Mouse (Mus musculus) brain, embryonic 14.5 days (tissue): Measurements from ENCODE around the gene Kat6b.

Experiments
- CTCF ChIP-seq: fragments of 200-500 bp; IDR thresholded peaks from 2 replicates; pipeline ENCODE4 v1.5.1; 2012; ENCODE audit warnings: inconsistent platforms, mild to moderate bottlenecking, moderate library complexity, borderline replicate concordance; ENCODE audit not compliant: insufficient read depth, insufficient read length; ENCODE audit errors: extremely low read depth
- POLR2A ChIP-seq: fragments of 200-500 bp; IDR thresholded peaks from 2 replicates; pipeline ENCODE4 v1.6.1; 2012; ENCODE audit warnings: mild to moderate bottlenecking, inconsistent platforms, borderline replicate concordance; ENCODE audit not compliant: poor library complexity, insufficient read depth, insufficient read length, severe bottlenecking; ENCODE audit errors: extremely low read depth

DNA sequence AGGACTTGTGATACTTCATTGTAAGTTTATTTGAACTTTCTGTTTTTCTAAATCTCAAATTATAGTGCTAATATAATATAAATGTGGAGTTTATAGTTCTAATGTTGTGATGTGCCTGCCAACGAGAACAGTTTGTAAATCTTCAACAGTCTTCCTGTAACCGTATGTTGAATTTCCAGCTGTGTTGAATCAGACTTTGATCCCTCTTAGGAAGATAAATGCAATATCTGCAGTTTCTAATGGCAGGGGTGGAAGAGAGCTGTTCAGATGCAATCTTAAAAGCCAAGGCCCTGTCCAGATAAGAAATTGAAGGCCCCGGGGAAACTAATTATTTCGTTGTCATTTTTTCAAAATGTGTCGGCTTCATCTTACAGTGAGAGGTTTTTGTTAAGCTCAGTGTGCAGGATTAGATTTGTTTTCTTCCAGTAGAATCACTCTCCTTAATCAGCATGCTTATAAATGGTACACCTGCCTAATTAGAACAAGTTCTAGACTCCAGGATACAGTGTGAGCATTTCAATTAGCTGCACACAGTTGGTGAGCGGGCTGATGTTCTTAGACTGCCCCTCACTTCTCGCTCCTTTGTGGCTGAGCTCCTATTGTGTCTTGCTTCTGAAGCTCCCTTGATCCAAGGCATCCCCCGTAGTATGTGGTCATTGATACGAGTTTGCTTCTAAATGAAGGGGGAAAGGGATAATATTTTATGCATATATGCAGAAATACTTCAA is 118.4 kb downstream of the Kat6b start:
- TF ChIP-seq CTCF (no peak), POLR2A (no peak)
